14 mouse cellular contexts compared by ENCODE assay signal in genomic region chr11:58961364-58962177, GRCm38 (mm10). TPM values are rescaled to one million over a fixed set of nuclear protein-coding genes. Genes with fewer than 3 reads are reported as not detected.
DNase-seq lines count a peak whose midpoint lies in the region; ATAC-seq and TF ChIP-seq lines count a peak whose summit lies in the region.
"Had no signal": no experiment of that assay in that cellular context is flagged by ENCODE, and none has a peak within 500 bp of the region (broad histone marks: within the 10 kb centered on the region; RNA-seq: fewer than 3 reads in every experiment).

No protein-coding gene starts in this region.

- no peak overlapping the region for H3K27ac ChIP-seq in forebrain, postnatal 0 days (ENCODE audit: low read depth, low read length)
- H3K27ac ChIP-seq in forebrain, embryonic 13.5 days, result no peak overlapping the region
- H3K27ac ChIP-seq in intestine, embryonic 14.5 days (ENCODE audit: low read depth), result no peak overlapping the region
- H3K27ac ChIP-seq in intestine, embryonic 16.5 days (ENCODE audit: low read length), result no peak overlapping the region
- no peak overlapping the region for H3K27ac ChIP-seq in ES-Bruce4 (ENCODE audit: insufficient read depth, low read length)
- H3K27ac ChIP-seq: hindbrain, embryonic 12.5 days; kidney, embryonic 15.5 days had no signal

- no peak overlapping the region for H3K4me3 ChIP-seq in forebrain, postnatal 0 days (ENCODE audit: low read depth, low read length)
- no peak overlapping the region for H3K4me3 ChIP-seq in forebrain, embryonic 13.5 days
- H3K4me3 ChIP-seq in intestine, embryonic 14.5 days (ENCODE audit: low read depth, low read length), result no peak overlapping the region
- H3K4me3 ChIP-seq in intestine, embryonic 16.5 days (ENCODE audit: low read length), result no peak overlapping the region
- H3K4me3 ChIP-seq in ES-Bruce4 (ENCODE audit: low read depth, low read length), result peak overlapping the region; percentile 13
- H3K4me3 ChIP-seq: hindbrain, embryonic 12.5 days; kidney, embryonic 15.5 days had no signal

- TF ChIP-seq EP300 in ES-Bruce4 (IDR thresholded peaks at IDR 0.05; ENCODE audit: insufficient read depth, low read depth, low read length), result no peak

- TF ChIP-seq POLR2A in ES-Bruce4 (IDR thresholded peaks at IDR 0.05; ENCODE audit: insufficient read depth, low read length), result no peak

- peak; percentile 8; the same call in 1 of the 2 replicates for TF ChIP-seq CTCF in forebrain, postnatal 0 days (IDR thresholded peaks at IDR 0.05; ENCODE audit: low read depth)
- no peak for TF ChIP-seq CTCF in ES-Bruce4 (IDR thresholded peaks at IDR 0.05; ENCODE audit: low read depth, low read length)

- WGBS in forebrain, postnatal 0 days, result 69% methylated on average over 50 of the region's 50 CpGs
- 69% methylated on average over 50 of the region's 50 CpGs for WGBS in forebrain, embryonic 13.5 days
- 57% methylated on average over 50 of the region's 50 CpGs for WGBS in intestine, embryonic 14.5 days
- 58% methylated on average over 50 of the region's 50 CpGs for WGBS in intestine, embryonic 16.5 days

- no peak overlapping the region for H3K4me2 ChIP-seq in forebrain, postnatal 0 days (ENCODE audit: low read depth)
- no peak overlapping the region for H3K4me2 ChIP-seq in forebrain, embryonic 13.5 days
- no peak overlapping the region for H3K4me2 ChIP-seq in intestine, embryonic 14.5 days (ENCODE audit: low read length)
- H3K4me2 ChIP-seq in intestine, embryonic 16.5 days (ENCODE audit: low read depth, low read length), result no peak overlapping the region
- H3K4me2 ChIP-seq: hindbrain, embryonic 12.5 days; kidney, embryonic 15.5 days had no signal

- ATAC-seq in forebrain, postnatal 0 days, result no peak
- ATAC-seq in forebrain, embryonic 13.5 days, result no peak
- no peak for ATAC-seq in intestine, embryonic 14.5 days (replicated peaks; ENCODE audit: low FRiP score, low TSS enrichment, low read depth)
- ATAC-seq in intestine, embryonic 16.5 days, result no peak

- peaks cover 18% of the 10 kb centered on the region for H3K4me1 ChIP-seq in forebrain, postnatal 0 days (ENCODE audit: insufficient read depth)
- peaks cover 36% of the 10 kb centered on the region for H3K4me1 ChIP-seq in forebrain, embryonic 13.5 days
- peaks cover 13% of the 10 kb centered on the region for H3K4me1 ChIP-seq in intestine, embryonic 14.5 days (replicated peaks; ENCODE audit: control insufficient read depth, insufficient read depth, low read length)
- H3K4me1 ChIP-seq in intestine, embryonic 16.5 days (ENCODE audit: control insufficient read depth, insufficient read depth, low read length), result peaks cover 31% of the 10 kb centered on the region
- H3K4me1 ChIP-seq in ES-Bruce4 (ENCODE audit: control insufficient read depth, insufficient read depth, low read length), result no peaks in the 10 kb centered on the region

- intact Hi-C loops in left cerebral cortex, postnatal 4 days (cut with DNase I), result loop anchor here (10.0 kb wide), 1 partner anchor 333 kb away; the partner anchor contains the start of gene Wnt3a

- no peaks in the 10 kb centered on the region for H3K27me3 ChIP-seq in forebrain, postnatal 0 days (ENCODE audit: insufficient read depth, low read length)
- peaks cover 3% of the 10 kb centered on the region; the same call in 1 of the 2 replicates for H3K27me3 ChIP-seq in forebrain, embryonic 13.5 days
- peaks cover 10% of the 10 kb centered on the region for H3K27me3 ChIP-seq in intestine, embryonic 14.5 days (replicated peaks; ENCODE audit: control insufficient read depth, insufficient read depth, low read length)
- H3K27me3 ChIP-seq in intestine, embryonic 16.5 days (replicated peaks; ENCODE audit: control insufficient read depth, insufficient read depth, low read length), result peaks cover 2% of the 10 kb centered on the region; the same call in 1 of the 2 replicates
- no peaks in the 10 kb centered on the region for H3K27me3 ChIP-seq in ES-Bruce4 (ENCODE audit: control insufficient read depth, insufficient read depth, low read length, poor library complexity, severe bottlenecking)
- H3K27me3 ChIP-seq: CH12.LX had no signal

- H3K9me3 ChIP-seq in forebrain, postnatal 0 days (ENCODE audit: low read length), result no peaks in the 10 kb centered on the region
- H3K9me3 ChIP-seq in forebrain, embryonic 13.5 days (replicated peaks), result peaks cover 6% of the 10 kb centered on the region; the same call in 1 of the 2 replicates
- H3K9me3 ChIP-seq in intestine, embryonic 14.5 days (ENCODE audit: control insufficient read depth, low read length), result peaks cover 6% of the 10 kb centered on the region; the same call in 1 of the 2 replicates
- H3K9me3 ChIP-seq in intestine, embryonic 16.5 days (ENCODE audit: control insufficient read depth, low read length), result peaks cover 5% of the 10 kb centered on the region; the same call in 1 of the 2 replicates
- H3K9me3 ChIP-seq in ES-Bruce4 (replicated peaks; ENCODE audit: control insufficient read depth, insufficient read depth, low read length, poor library complexity, severe bottlenecking), result peaks cover 6% of the 10 kb centered on the region

- H3K36me3 ChIP-seq in forebrain, postnatal 0 days (ENCODE audit: insufficient read depth), result no peaks in the 10 kb centered on the region; the same call in 1 of the 2 replicates
- peaks cover 12% of the 10 kb centered on the region for H3K36me3 ChIP-seq in forebrain, embryonic 13.5 days (ENCODE audit: poor library complexity, severe bottlenecking)
- peaks cover 15% of the 10 kb centered on the region for H3K36me3 ChIP-seq in intestine, embryonic 14.5 days (ENCODE audit: control insufficient read depth, insufficient read depth, low read length)
- peaks cover 6% of the 10 kb centered on the region; the same call in 1 of the 2 replicates for H3K36me3 ChIP-seq in intestine, embryonic 16.5 days (ENCODE audit: control insufficient read depth, insufficient read depth, low read length)
- H3K36me3 ChIP-seq in ES-Bruce4 (ENCODE audit: control insufficient read depth, insufficient read depth, low read length, poor library complexity, severe bottlenecking), result no peaks in the 10 kb centered on the region

- no peak overlapping the region for H3K9ac ChIP-seq in forebrain, postnatal 0 days
- no peak overlapping the region for H3K9ac ChIP-seq in forebrain, embryonic 13.5 days
- no peak overlapping the region for H3K9ac ChIP-seq in intestine, embryonic 14.5 days (ENCODE audit: low read length)
- no peak overlapping the region for H3K9ac ChIP-seq in intestine, embryonic 16.5 days (ENCODE audit: low read depth, low read length)
- H3K9ac ChIP-seq in ES-Bruce4 (ENCODE audit: low read depth, poor library complexity, severe bottlenecking), result no peak overlapping the region
- H3K9ac ChIP-seq: hindbrain, embryonic 12.5 days; kidney, embryonic 15.5 days had no signal

- DNase-seq in forebrain, postnatal 0 days, result peak; percentile 21
- peak; percentile 50 for DNase-seq in intestine, embryonic 14.5 days (ENCODE audit: low spot score)
- peak; percentile 60 for DNase-seq in brain, adult 2 months (ENCODE audit: low read depth, low spot score)
- DNase-seq in adrenal gland, adult 2 months, result no peak
- DNase-seq in left cerebral cortex, postnatal 4 days, result no peak
- DNase-seq: layer of hippocampus, adult 9-11 months; lung, postnatal 14 days had no signal

RNA-seq across cellular contexts. Expression of gene Hist3h2a, which starts 7.1 kb away (rescaled TPM):
- total RNA-seq in forebrain, postnatal 0 days (2014; rRNA removed), result 181 and 199 TPM in 2 replicates
- 58.0 and 58.7 TPM in 2 replicates for polyA plus RNA-seq in forebrain, postnatal 0 days (2015; fragmentation: Nextera tagmentation; extraction: Ambion mirVana)
- polyA plus RNA-seq in forebrain, embryonic 13.5 days (2015; fragmentation: Nextera tagmentation; extraction: Ambion mirVana), result 126 and 132 TPM in 2 replicates
- 28.7 and 30.3 TPM in 2 replicates for polyA plus RNA-seq in intestine, embryonic 14.5 days (2014; fragmentation: Nextera tagmentation; extraction: Ambion mirVana)
- polyA plus RNA-seq in intestine, embryonic 16.5 days (2015; fragmentation: Nextera tagmentation; extraction: Ambion mirVana), result 28.5 and 31.6 TPM in 2 replicates
- 2.9 and 3.7 TPM in 2 replicates for polyA plus RNA-seq in ES-Bruce4 (2011; ENCODE audit: insufficient read depth, insufficient read length, low read depth, missing spikeins)
- total RNA-seq in adrenal gland, adult 2 months (2021), result 10 to 100 TPM; 13.5 to 26.3 TPM
- 15.4 and 19.1 TPM in 2 replicates for polyA plus RNA-seq in adrenal gland, adult 2 months (2012; rRNA removed)
- 100 to 1,000 TPM in 1 of 2 experiments, 10 to 100 TPM in 1; 95.0 to 101 TPM for total RNA-seq in left cerebral cortex, postnatal 4 days (2021)

RNA-seq across cellular contexts. Expression of gene Trim17, which starts 7.1 kb away (rescaled TPM):
- total RNA-seq in forebrain, postnatal 0 days (2014; rRNA removed), result 3.4 and 4.0 TPM in 2 replicates
- 0.65 TPM in 2 replicates for polyA plus RNA-seq in forebrain, postnatal 0 days (2015; fragmentation: Nextera tagmentation; extraction: Ambion mirVana)
- polyA plus RNA-seq in forebrain, embryonic 13.5 days (2015; fragmentation: Nextera tagmentation; extraction: Ambion mirVana), result 0.96 and 1.3 TPM in 2 replicates
- polyA plus RNA-seq in intestine, embryonic 14.5 days (2014; fragmentation: Nextera tagmentation; extraction: Ambion mirVana), result 0.24 and 0.28 TPM in 2 replicates
- 0.15 and 0.35 TPM in 2 replicates for polyA plus RNA-seq in intestine, embryonic 16.5 days (2015; fragmentation: Nextera tagmentation; extraction: Ambion mirVana)
- not detected in 2 replicates for polyA plus RNA-seq in ES-Bruce4 (2011; ENCODE audit: insufficient read depth, insufficient read length, low read depth, missing spikeins)
- under 1 TPM; 0.17 TPM for total RNA-seq in adrenal gland, adult 2 months (2021)
- 0.18 and 0.36 TPM in 2 replicates for polyA plus RNA-seq in adrenal gland, adult 2 months (2012; rRNA removed)
- total RNA-seq in left cerebral cortex, postnatal 4 days (2021), result 1 to 10 TPM; 1.8 to 2.0 TPM
- total RNA-seq: monocyte, adult 5-6 weeks had no signal

RNA-seq across cellular contexts. Expression of gene Hist3h2ba, which starts 12.9 kb away (rescaled TPM):
- total RNA-seq in forebrain, postnatal 0 days (2014; rRNA removed), result 446 and 960 TPM in 2 replicates
- polyA plus RNA-seq in forebrain, postnatal 0 days (2015; fragmentation: Nextera tagmentation; extraction: Ambion mirVana), result 111 and 146 TPM in 2 replicates
- polyA plus RNA-seq in forebrain, embryonic 13.5 days (2015; fragmentation: Nextera tagmentation; extraction: Ambion mirVana), result 315 and 321 TPM in 2 replicates
- 24.9 and 26.3 TPM in 2 replicates for polyA plus RNA-seq in intestine, embryonic 14.5 days (2014; fragmentation: Nextera tagmentation; extraction: Ambion mirVana)
- polyA plus RNA-seq in intestine, embryonic 16.5 days (2015; fragmentation: Nextera tagmentation; extraction: Ambion mirVana), result 34.7 and 40.9 TPM in 2 replicates
- 7.7 and 8.0 TPM in 2 replicates for polyA plus RNA-seq in ES-Bruce4 (2011; ENCODE audit: insufficient read depth, insufficient read length, low read depth, missing spikeins)
- 1 to 10 TPM; 2.5 to 8.2 TPM for total RNA-seq in adrenal gland, adult 2 months (2021)
- 5.1 and 9.1 TPM in 2 replicates for polyA plus RNA-seq in adrenal gland, adult 2 months (2012; rRNA removed)
- 100 to 1,000 TPM; 299 to 314 TPM for total RNA-seq in left cerebral cortex, postnatal 4 days (2021)
- total RNA-seq: CH12.LX had no signal

RNA-seq across cellular contexts. Expression of gene Trim11, which starts 16.3 kb away (rescaled TPM):
- total RNA-seq in forebrain, postnatal 0 days (2014; rRNA removed), result 29.2 and 31.9 TPM in 2 replicates
- polyA plus RNA-seq in forebrain, postnatal 0 days (2015; fragmentation: Nextera tagmentation; extraction: Ambion mirVana), result 13.5 and 16.0 TPM in 2 replicates
- 19.4 and 22.9 TPM in 2 replicates for polyA plus RNA-seq in forebrain, embryonic 13.5 days (2015; fragmentation: Nextera tagmentation; extraction: Ambion mirVana)
- 16.5 and 19.6 TPM in 2 replicates for polyA plus RNA-seq in intestine, embryonic 14.5 days (2014; fragmentation: Nextera tagmentation; extraction: Ambion mirVana)
- polyA plus RNA-seq in intestine, embryonic 16.5 days (2015; fragmentation: Nextera tagmentation; extraction: Ambion mirVana), result 17.0 and 17.5 TPM in 2 replicates
- polyA plus RNA-seq in ES-Bruce4 (2011; ENCODE audit: insufficient read depth, insufficient read length, low read depth, missing spikeins), result 22.5 and 25.6 TPM in 2 replicates
- 10 to 100 TPM; 21.3 to 23.4 TPM for total RNA-seq in adrenal gland, adult 2 months (2021)
- polyA plus RNA-seq in adrenal gland, adult 2 months (2012; rRNA removed), result 45.2 and 45.7 TPM in 2 replicates
- total RNA-seq in left cerebral cortex, postnatal 4 days (2021), result 10 to 100 TPM; 26.0 to 27.0 TPM

RNA-seq across cellular contexts. Expression of gene Rnf187, which starts 22.9 kb away (rescaled TPM):
- total RNA-seq in forebrain, postnatal 0 days (2014; rRNA removed), result 668 and 716 TPM in 2 replicates
- polyA plus RNA-seq in forebrain, postnatal 0 days (2015; fragmentation: Nextera tagmentation; extraction: Ambion mirVana), result 583 and 608 TPM in 2 replicates
- polyA plus RNA-seq in forebrain, embryonic 13.5 days (2015; fragmentation: Nextera tagmentation; extraction: Ambion mirVana), result 368 and 373 TPM in 2 replicates
- polyA plus RNA-seq in intestine, embryonic 14.5 days (2014; fragmentation: Nextera tagmentation; extraction: Ambion mirVana), result 240 and 258 TPM in 2 replicates
- 131 and 138 TPM in 2 replicates for polyA plus RNA-seq in intestine, embryonic 16.5 days (2015; fragmentation: Nextera tagmentation; extraction: Ambion mirVana)
- polyA plus RNA-seq in ES-Bruce4 (2011; ENCODE audit: insufficient read depth, insufficient read length, low read depth, missing spikeins), result 104 and 105 TPM in 2 replicates
- 100 to 1,000 TPM; 143 to 198 TPM for total RNA-seq in adrenal gland, adult 2 months (2021)
- polyA plus RNA-seq in adrenal gland, adult 2 months (2012; rRNA removed), result 545 and 648 TPM in 2 replicates
- 100 to 1,000 TPM; 386 to 426 TPM for total RNA-seq in left cerebral cortex, postnatal 4 days (2021)

Comparison
In these comparisons a context has a peak if more than half of its experiments do, and no peak if none do; other contexts are left out.
1. DNase-seq: peak in forebrain, postnatal 0 days (single experiment), intestine, embryonic 14.5 days (single experiment) and brain, adult 2 months (single experiment); none in adrenal gland, adult 2 months (single experiment) and left cerebral cortex, postnatal 4 days (single experiment).